Mouse (Mus musculus) cerebral cortex, adult 2 months (tissue): ENCODE data around the gene Inca1.

Source experiments
- WGBS: fragments of 180-500 bp; shearing (Covaris S2); methylation state at CpG from one replicate; pipeline ENCODE4 v1.1.7; 2018; 5-methylcytosine and 5-hydroxymethylcytosine counted together

Inca1 gene

GRCm38 (mm10) chr11:70669582-70670345 lies 30.2 kb downstream of the Inca1 start:
- under 1% methylated on average over 31 of the region's 31 CpGs for WGBS

DNA sequence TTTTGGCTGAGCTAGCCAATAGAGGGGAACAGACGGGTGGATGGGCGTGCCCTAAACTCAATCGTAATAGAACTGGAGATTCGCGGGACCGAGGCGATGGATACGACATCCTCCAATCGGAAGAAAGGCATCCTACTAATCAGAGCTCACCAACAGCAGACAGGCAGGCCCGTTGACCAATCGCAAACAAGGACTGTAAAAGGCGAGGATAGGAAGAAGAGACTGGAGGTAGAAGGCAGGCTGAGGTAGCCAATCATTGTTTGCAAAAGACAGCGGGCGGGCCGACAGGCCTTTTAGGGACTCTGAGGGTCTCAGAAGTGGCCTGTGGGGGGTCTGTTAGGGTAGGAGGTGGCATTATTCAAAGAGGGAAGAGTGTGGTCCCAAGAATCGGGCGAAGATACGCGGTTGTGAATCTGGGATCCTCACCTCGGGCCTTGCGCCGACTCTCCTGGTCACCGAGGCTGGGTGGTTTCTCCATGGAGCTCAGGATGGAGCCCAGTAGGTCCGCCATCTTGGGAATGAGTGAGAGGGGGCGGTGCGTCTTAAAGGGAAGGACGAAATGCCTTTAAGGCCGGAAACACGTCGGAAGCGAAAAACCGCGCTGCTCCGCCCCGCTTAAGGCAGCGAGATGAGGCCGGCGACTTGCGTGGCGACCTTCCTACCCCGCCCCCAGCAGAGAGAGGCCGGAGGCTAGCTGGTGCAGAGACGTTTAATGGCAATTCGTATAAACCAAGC lies 31.0 kb downstream of the Inca1 start, which contains the start of gene Spag7:
Spag7 (minus strand) TSS at position 646 of the 735 bp plus-strand sequence.
- WGBS, result under 1% methylated on average over 44 of the region's 44 CpGs

- WGBS, result under 1% methylated on average over 15 of the region's 15 CpGs
Observed at GRCm38 (mm10) chr11:70668335-70668770, 31.6 kb downstream of the Inca1 start.

GRCm38 (mm10) chr11:70667271-70668150 lies 32.4 kb downstream of the Inca1 start:
- 55% methylated on average over 14 of the region's 14 CpGs for WGBS

- WGBS, result 93% methylated on average over 8 of the region's 8 CpGs
Observed at GRCm38 (mm10) chr11:70666687-70667086, 33.3 kb downstream of the Inca1 start.

GRCm38 (mm10) chr11:70664741-70665140 lies 35.2 kb downstream of the Inca1 start:
- 93% methylated on average over 9 of the region's 9 CpGs for WGBS

DNA sequence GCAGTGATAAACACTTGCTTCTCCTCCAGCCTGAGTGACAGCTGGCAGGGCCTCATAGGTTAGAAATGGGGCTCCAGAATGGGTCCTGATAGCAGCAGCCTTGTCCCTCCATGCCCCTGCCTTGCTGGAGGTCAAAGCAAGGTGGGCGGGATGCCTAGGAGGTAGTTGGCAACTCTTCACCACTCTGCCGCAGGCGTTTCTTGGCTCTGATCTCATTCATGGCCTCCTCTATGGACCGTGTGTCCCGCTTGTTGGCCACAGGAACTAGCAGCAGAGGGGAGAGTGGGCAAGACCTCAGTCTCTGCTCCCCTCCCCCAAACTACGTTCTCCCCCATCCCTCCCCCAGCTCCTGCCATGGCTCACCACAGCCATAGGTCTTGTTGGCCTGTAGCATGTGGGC lies 36.0 kb downstream of the Inca1 start:
- WGBS, result 79% methylated on average over 6 of the region's 6 CpGs

- 88% methylated on average over 8 of the region's 8 CpGs for WGBS
Observed at GRCm38 (mm10) chr11:70663101-70663500, 36.9 kb downstream of the Inca1 start.

- WGBS, result 90% methylated on average over 8 of the region's 8 CpGs
Observed at GRCm38 (mm10) chr11:70660571-70660970, 39.4 kb downstream of the Inca1 start.

DNA sequence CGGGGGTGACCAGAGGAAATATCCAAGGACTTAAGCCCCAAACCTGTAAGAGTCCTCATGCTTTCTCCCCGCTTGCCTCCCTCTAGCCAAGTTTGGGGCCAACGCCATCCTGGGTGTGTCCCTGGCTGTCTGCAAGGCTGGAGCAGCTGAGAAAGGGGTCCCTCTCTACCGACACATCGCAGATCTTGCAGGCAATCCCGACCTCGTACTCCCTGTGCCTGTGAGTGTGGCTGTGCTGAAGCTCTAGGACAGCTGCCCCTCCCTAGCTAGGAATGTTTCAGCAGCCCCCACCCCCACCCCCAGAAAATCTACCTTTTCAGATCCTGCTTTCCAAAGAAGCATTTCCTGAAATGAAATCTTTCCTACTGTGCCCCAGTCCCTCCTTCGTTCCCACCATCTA lies 41.0 kb downstream of the Inca1 start:
- WGBS, result 77% methylated on average over 8 of the region's 8 CpGs

- 92% methylated on average over 5 of the region's 5 CpGs for WGBS
Observed at GRCm38 (mm10) chr11:70658521-70658920, 41.4 kb downstream of the Inca1 start.

DNA sequence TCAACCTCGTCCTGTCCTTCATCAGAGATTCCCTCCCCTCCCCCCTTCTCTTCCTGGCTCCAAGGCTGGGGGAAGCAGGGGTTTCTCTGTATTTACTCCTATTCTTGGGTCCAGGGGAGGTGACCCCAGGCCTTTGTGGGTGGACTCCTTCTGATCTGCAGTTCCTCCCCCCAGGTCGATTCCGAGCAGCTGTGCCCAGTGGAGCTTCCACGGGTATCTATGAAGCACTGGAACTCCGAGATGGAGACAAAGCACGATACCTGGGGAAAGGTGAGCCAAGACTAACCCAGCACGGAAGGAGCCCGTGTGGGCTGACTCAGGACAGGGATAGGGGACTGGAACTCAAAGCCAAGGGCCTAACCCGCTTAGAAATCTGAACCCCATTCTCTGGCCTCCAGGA lies 42.0 kb downstream of the Inca1 start:
- WGBS, result 73% methylated on average over 9 of the region's 9 CpGs

- 67% methylated on average over 6 of the region's 6 CpGs for WGBS
Observed at GRCm38 (mm10) chr11:70657573-70657972, 42.4 kb downstream of the Inca1 start.

DNA sequence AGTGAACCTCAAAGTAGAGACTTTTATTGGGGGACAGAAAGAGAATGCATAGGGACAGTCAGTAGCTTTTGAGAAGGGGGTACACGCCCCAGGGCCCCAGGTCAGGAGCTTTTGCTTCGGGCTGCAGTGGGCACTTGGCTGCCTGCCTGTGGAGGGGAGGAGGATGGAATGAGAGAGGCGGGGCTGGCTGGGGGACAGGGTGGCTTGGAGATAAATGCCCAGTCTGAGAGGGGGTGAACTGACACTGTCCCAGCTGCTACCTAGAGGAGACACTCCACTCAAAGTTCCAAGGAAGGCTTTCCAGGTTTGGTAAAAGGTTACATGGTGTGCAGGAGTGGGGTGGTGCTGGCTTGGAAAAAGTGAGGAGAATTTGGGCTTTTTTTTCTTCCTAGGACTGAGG lies 43.0 kb downstream of the Inca1 start, which contains the start of gene Eno3:
Eno3 (plus strand) TSS at position 239 of the 400 bp plus-strand sequence.
- 52% methylated on average over 3 of the region's 3 CpGs for WGBS

GRCm38 (mm10) chr11:70656456-70656927 lies 43.5 kb downstream of the Inca1 start:
- 48% methylated on average over 16 of the region's 16 CpGs for WGBS

DNA sequence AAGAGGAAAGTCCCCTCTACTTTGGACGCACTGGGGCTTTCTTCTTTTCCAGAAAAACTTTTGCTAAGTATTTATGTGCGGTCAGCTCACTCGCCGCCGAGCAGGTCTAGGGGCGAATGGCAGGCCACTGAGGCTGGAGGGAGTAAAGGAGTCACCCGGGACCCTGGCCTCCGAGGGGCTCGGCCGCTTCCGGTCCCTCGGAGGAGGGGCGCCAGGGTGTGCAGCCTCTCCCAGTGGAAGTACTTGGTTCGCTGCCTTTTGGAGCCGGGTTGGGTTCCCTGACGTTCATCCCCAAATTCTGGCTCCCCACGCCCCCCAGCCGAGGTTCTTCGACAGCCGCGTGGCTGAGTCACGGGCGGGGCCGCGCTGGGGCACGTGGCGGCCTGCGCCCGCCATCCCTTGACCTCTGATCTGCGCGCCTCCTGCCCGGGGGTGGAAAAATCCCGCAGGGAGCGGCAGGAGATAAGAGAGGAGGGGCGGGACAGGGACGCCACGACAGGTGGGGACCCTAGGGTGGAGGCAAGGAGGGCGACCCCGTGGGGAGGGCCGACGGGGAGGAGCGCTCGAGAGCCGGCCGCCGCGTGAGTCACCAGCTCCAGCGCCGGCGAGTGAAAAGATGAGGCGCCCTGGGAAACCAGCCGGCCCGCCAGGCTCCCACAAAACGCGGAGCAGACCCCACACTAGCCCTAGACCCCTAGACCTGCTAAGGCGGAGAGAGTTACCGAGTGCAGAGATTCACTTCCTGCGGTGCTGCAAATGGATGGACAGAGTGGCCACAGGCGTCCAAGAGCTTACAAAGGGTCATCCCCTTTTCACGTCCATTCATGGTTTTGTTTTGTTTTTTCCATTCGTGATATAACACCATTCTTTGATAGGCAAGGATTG lies 44.1 kb downstream of the Inca1 start:
- 3% methylated on average over 61 of the region's 61 CpGs for WGBS

GRCm38 (mm10) chr11:70654923-70655570 lies 44.9 kb downstream of the Inca1 start:
- under 1% methylated on average over 48 of the region's 48 CpGs for WGBS

DNA sequence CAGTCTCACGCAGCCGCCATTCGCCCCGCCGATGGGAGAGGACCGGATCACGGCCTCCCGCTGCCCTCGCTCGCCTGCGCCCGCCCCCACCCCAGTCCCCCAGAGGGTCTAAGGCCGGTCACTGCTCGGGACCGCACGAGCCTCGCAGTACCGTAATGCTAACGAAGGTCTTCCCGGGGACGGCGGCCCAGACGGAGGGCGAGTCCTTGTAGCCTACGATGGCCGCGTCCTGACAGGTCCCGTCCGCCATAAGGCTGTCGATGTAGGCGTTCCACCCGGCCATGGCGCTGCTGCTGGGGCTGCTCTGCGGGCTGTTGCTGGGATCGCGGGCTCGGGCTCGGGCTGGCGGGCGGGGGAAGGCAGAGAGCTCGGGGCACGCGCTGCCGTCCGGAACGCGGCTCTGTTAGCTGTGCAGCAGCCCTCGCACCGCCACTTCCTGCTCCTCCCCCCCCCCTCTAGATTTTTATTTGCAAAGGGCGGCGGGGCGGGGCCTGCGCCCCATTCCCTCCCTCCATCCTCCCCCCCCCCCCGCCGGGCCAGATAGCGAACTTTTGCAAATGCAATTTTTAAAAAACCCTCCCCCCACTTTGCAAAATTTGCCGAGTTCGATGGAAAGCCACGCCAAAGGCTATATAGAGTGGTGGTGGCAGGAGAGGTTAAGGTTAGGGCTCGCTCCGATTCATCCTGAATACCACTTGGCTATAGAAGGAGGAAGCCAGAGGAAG lies 45.6 kb downstream of the Inca1 start, which contains the start of gene Pfn1:
Pfn1 (minus strand) TSS at position 447 of the 725 bp plus-strand sequence.
- under 1% methylated on average over 58 of the region's 61 CpGs for WGBS
